Mouse (Mus musculus): ENCODE measurements around the gene Wdr24. TPM values are rescaled to one million over a fixed set of nuclear protein-coding genes. Genes with fewer than 3 reads are reported as not detected.

Wdr24 gene
- polyA plus RNA-seq (2015; fragmentation: Nextera tagmentation; extraction: Ambion mirVana): 10.9 and 18.4 TPM in 2 replicates

GRCm38 (mm10) chr17:25823452-25823851 is at the start of gene Wdr24:
Gene Wdr24, plus strand, starts transcription at chr17:25823627.

DNA sequence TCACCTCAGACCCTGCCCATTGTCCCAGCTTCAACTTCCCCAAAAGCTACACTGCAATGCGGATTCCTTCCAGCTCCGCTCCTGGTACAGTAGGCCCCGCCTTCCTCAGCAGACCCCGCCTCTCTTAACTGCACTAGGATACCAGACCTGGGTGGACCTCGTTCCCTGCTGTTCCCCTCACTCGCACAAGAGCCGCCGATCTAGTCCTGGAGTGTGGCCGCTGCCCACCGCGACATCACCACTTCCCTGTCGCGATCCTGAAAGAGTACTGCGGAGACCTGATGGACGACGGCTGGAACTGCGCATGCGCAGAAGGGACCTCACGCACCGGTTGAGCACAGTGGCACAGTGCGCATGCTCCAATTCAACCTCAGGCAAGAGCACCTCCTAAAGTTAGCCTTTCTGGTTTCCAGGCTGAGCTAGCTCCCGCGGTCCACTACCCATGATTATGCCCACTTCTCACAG is 38.1 kb upstream of the Wdr24 start, which contains the start of gene Haghl:
TSS of gene Haghl (minus strand) at position 393 of the 465 bp plus-strand sequence.

GRCm38 (mm10) chr17:25786280-25786679 is 37.1 kb upstream of the Wdr24 start, which contains the start of gene Ccdc78:
Gene Ccdc78, plus strand, starts transcription at chr17:25786580.

GRCm38 (mm10) chr17:25792615-25793014 is 30.8 kb upstream of the Wdr24 start, which contains the start of gene Fam173a:
Gene Fam173a, minus strand, starts transcription at chr17:25792901.

GRCm38 (mm10) chr17:25795609-25796092 is 27.8 kb upstream of the Wdr24 start, which contains the start of gene AC134908.4:
Gene AC134908.4, minus strand, starts transcription at chr17:25795659.

GRCm38 (mm10) chr17:25796951-25797369 is 26.5 kb upstream of the Wdr24 start, which contains the start of gene Metrn:
Gene Metrn, minus strand, starts transcription at chr17:25797136.

GRCm38 (mm10) chr17:25808789-25809605 is 14.4 kb upstream of the Wdr24 start, which contains the start of gene Fbxl16:
Gene Fbxl16, plus strand, starts transcription at chr17:25809085.

DNA sequence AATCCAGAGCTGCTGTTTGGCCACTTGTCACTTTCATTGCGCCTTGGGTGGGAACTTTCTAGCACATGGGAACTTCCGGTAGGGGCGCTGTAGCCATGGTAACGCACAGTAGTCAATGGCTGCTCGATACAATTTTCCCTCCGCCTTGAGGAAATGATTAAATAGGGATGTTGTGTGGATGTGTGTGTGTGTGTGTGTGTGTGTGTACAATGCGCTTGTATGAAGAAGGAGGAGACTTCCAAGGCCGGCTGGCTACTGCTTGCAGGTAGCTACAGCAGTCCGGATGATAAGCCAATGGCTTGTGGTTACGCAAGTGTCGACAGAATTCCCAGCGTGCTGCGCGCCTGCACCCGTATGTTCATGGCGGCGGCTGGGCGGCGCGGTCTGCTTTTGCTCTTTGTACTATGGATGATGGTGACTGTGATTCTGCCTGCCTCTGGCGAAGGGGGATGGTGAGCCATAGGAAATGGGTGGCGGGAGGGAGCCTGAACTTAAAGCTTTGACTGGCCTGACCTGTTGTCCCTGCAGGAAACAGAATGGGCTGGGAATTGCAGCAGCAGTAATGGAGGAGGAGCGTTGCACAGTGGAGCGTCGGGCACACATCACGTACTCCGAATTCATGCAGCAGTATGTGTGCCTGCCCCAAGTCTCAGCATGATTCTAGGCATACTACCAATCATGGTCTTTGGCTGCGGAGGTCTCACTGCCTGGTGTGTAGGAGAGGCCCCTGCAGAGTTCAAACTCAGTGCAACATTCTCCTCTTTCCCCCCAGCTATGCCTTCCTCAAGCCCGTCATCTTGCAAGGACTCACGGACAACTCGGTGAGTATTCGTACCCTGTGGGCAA is 5.5 kb downstream of the Wdr24 start, which contains the start of gene Jmjd8:
TSS of gene Jmjd8 (plus strand) at position 156 of the 846 bp plus-strand sequence.

GRCm38 (mm10) chr17:25833291-25833663 is 9.8 kb downstream of the Wdr24 start, which contains the start of gene Stub1:
Gene Stub1, minus strand, starts transcription at chr17:25833404.

DNA sequence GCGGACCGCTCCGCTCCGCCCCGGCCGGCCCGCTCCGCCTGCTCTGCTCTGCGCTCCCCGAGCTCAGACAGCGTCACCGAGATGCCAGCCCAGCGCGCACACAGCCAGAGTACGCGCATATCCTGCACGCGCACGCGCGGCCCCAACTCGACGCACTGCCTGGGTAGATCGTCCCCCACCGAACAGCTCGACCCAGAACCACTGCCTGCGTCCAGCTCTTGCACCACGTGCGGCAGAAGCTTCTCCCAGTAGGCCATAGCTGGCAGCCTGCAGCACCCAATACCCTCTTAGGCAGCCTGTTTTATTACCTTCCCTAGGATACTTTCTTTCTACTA is 13.6 kb downstream of the Wdr24 start, which contains the start of gene Rhbdl1:
TSS of gene Rhbdl1 (minus strand) at position 220 of the 335 bp plus-strand sequence.

DNA sequence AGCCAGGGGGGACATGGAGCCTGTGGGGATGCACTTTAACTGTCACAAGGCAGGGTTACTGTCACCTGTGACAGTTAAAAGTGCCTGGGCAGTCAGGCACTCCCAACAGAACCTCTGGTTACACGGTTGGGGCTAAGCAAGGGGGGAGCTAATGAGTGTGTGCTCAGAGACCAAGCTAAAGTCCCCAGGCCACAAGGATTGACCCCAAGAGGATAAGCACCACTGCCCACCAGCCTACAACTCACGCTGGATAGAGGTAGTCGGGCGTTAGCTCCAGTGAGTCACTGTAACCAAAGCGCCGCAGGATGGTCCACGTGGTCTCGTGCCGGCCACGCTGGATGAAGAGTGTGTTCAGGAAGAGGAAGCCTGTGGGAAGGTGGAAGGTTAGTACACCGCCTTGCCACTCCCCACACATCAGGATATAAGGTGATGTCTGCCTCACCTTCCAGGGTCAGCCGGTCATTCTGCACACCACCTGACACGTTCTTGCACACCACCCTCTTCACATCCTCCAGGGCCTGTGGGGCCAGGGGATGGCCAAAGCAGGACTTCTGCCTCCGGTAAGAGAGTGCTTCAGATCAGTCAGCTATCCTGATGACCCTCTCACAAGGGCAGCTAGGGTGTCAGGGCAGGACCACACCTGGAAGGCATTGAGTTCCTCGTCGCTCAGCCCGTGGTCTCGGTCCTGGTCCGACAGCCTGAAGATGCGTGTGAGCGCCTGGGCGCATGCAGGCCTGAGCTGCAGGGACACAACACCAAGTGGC is 17.9 kb downstream of the Wdr24 start, which contains the start of gene Gm20683:
TSS of gene Gm20683 (minus strand) at position 647 of the 764 bp plus-strand sequence.

DNA sequence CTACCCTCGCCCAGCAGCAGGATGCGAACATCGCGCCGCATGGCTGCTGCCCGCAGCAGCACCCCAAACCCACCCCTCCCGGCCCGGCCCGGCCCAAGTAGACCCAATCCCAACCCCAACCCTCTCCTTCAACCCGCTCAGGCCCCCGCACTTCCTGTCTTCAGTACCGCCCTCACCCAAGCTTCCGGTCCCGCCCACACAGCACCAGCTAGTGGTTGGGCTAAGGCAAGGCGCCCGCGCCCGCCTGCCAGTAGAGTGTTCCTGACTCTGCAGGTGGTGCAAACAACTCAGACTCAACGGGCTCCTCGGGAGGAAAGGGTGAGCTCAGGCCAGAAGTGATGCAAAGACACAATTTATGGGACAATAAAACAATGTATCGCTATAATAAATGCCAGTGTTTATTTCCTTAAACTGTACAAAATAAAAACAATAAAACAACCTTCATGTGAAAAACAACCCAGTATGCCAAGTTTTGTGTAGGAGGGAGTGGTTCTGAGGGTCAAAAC is 21.0 kb downstream of the Wdr24 start, which contains the start of gene Rhot2:
TSS of gene Rhot2 (minus strand) at position 456 of the 506 bp plus-strand sequence.

GRCm38 (mm10) chr17:25860832-25861703 is 37.6 kb downstream of the Wdr24 start, which contains the start of gene Wdr90:
Gene Wdr90, minus strand, starts transcription at chr17:25861501.

DNA sequence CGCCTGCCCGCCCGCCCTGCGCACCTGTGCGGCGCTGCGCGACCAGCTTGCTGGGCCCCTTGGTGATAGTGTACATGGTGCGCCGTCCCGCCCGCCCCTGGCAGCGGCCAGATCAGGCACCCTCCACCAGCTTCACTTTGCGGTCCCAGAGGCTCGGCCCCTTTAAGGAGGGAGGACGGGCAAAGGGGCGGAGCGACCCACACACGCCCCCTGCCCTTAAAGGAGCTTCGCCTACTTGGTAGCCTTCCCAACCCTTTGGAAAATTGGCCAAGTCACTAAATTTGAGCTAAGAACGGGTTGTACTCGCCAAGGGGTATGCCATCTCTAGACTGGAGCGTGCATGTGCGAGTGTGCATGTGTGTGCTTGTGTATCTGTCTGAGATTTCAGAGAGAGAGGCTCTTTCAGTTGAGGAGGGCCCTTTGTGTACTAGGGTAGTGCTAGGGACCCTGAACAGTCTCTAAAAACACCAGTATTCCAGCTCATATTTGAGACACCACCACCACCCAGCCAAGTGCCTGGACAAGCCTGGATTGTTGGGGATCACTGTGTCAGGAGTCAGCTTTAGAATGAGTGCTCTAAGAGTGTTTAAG is 45.3 kb downstream of the Wdr24 start, which contains the start of gene Mcrip2:
TSS of gene Mcrip2 (minus strand) at position 164 of the 591 bp plus-strand sequence.

GRCm38 (mm10) chr17:25874721-25875170 is 51.3 kb downstream of the Wdr24 start, which contains the start of gene Mettl26:
Gene Mettl26, plus strand, starts transcription at chr17:25875074.

All from adrenal gland, postnatal 0 days (tissue).